Mouse (Mus musculus): ENCODE data around the gene Psme2b. TPM values are rescaled to one million over a fixed set of nuclear protein-coding genes. Genes with fewer than 3 reads are reported as not detected.

Psme2b gene
- 2.9 TPM for polyA plus RNA-seq (2014; fragmentation: Illumina TruSeq; extraction: RNeasy Lipid Tissue Mini Kit (QIAGEN cat#74804); ENCODE audit: insufficient read depth, low read depth, low replicate concordance)

GRCm38 (mm10) chr11:48946090-48946489 lies at the start of gene Psme2b:
TSS of gene Psme2b (minus strand) at chr11:48946190.

GRCm38 (mm10) chr11:48994018-48994417 lies 48.0 kb upstream of the Psme2b start, which contains the start of gene Tgtp1:
TSS of gene Tgtp1 (minus strand) at chr11:48994172.

GRCm38 (mm10) chr11:48991740-48992520 lies 45.9 kb upstream of the Psme2b start, which contains the start of gene Gm12185:
TSS of gene Gm12185 (minus strand) at chr11:48992226.

GRCm38 (mm10) chr11:48979251-48979650 lies 33.3 kb upstream of the Psme2b start, which contains the start of gene 9930111J21Rik1:
TSS of gene 9930111J21Rik1 (minus strand) at chr11:48979398.

GRCm38 (mm10) chr11:48978240-48978939 lies 32.4 kb upstream of the Psme2b start, which contains the start of gene Olfr56:
TSS of gene Olfr56 (plus strand) at chr11:48978889.

GRCm38 (mm10) chr11:48902021-48902420 lies 44.0 kb downstream of the Psme2b start, which contains the start of gene Gm5431:
TSS of gene Gm5431 (minus strand) at chr11:48902214.

Other genes with a start within 250 kb of the Psme2b start
- 1,079 TPM for gene Rack1, start 145.9 kb downstream of the Psme2b start, polyA plus RNA-seq (2014; fragmentation: Illumina TruSeq; extraction: RNeasy Lipid Tissue Mini Kit (QIAGEN cat#74804); ENCODE audit: insufficient read depth, low read depth, low replicate concordance)
- 15.0 TPM for gene Trim41, start 128.8 kb downstream of the Psme2b start, polyA plus RNA-seq (2014; fragmentation: Illumina TruSeq; extraction: RNeasy Lipid Tissue Mini Kit (QIAGEN cat#74804); ENCODE audit: insufficient read depth, low read depth, low replicate concordance)
- gene Trim7, start 120.0 kb downstream of the Psme2b start, polyA plus RNA-seq (2014; fragmentation: Illumina TruSeq; extraction: RNeasy Lipid Tissue Mini Kit (QIAGEN cat#74804); ENCODE audit: insufficient read depth, low read depth, low replicate concordance) = 2.8 TPM
- gene Gm12184, start 119.5 kb downstream of the Psme2b start, polyA plus RNA-seq (2014; fragmentation: Illumina TruSeq; extraction: RNeasy Lipid Tissue Mini Kit (QIAGEN cat#74804); ENCODE audit: insufficient read depth, low read depth, low replicate concordance) = 8.9 TPM
- 22.6 TPM for gene Irgm1, start 74.5 kb downstream of the Psme2b start, polyA plus RNA-seq (2014; fragmentation: Illumina TruSeq; extraction: RNeasy Lipid Tissue Mini Kit (QIAGEN cat#74804); ENCODE audit: insufficient read depth, low read depth, low replicate concordance)
- gene Gm5431, start 44.0 kb downstream of the Psme2b start, polyA plus RNA-seq (2014; fragmentation: Illumina TruSeq; extraction: RNeasy Lipid Tissue Mini Kit (QIAGEN cat#74804); ENCODE audit: insufficient read depth, low read depth, low replicate concordance) = 0.97 TPM
- gene Olfr56, start 32.7 kb upstream of the Psme2b start, polyA plus RNA-seq (2014; fragmentation: Illumina TruSeq; extraction: RNeasy Lipid Tissue Mini Kit (QIAGEN cat#74804); ENCODE audit: insufficient read depth, low read depth, low replicate concordance) = 0.87 TPM
- gene 9930111J21Rik1, start 33.2 kb upstream of the Psme2b start, polyA plus RNA-seq (2014; fragmentation: Illumina TruSeq; extraction: RNeasy Lipid Tissue Mini Kit (QIAGEN cat#74804); ENCODE audit: insufficient read depth, low read depth, low replicate concordance) = 1.6 TPM
- 0.61 TPM for gene Gm12185, start 46.0 kb upstream of the Psme2b start, polyA plus RNA-seq (2014; fragmentation: Illumina TruSeq; extraction: RNeasy Lipid Tissue Mini Kit (QIAGEN cat#74804); ENCODE audit: insufficient read depth, low read depth, low replicate concordance)
- 6.5 TPM for gene Tgtp1, start 48.0 kb upstream of the Psme2b start, polyA plus RNA-seq (2014; fragmentation: Illumina TruSeq; extraction: RNeasy Lipid Tissue Mini Kit (QIAGEN cat#74804); ENCODE audit: insufficient read depth, low read depth, low replicate concordance)
- 3.5 TPM for gene 9930111J21Rik2, start 105.1 kb upstream of the Psme2b start, polyA plus RNA-seq (2014; fragmentation: Illumina TruSeq; extraction: RNeasy Lipid Tissue Mini Kit (QIAGEN cat#74804); ENCODE audit: insufficient read depth, low read depth, low replicate concordance)
- gene Tgtp2, start 118.0 kb upstream of the Psme2b start, polyA plus RNA-seq (2014; fragmentation: Illumina TruSeq; extraction: RNeasy Lipid Tissue Mini Kit (QIAGEN cat#74804); ENCODE audit: insufficient read depth, low read depth, low replicate concordance) = 23.2 TPM
- gene Ifi47, start 130.4 kb upstream of the Psme2b start, polyA plus RNA-seq (2014; fragmentation: Illumina TruSeq; extraction: RNeasy Lipid Tissue Mini Kit (QIAGEN cat#74804); ENCODE audit: insufficient read depth, low read depth, low replicate concordance) = 39.1 TPM
- gene Olfr1396, start 168.7 kb upstream of the Psme2b start, polyA plus RNA-seq (2014; fragmentation: Illumina TruSeq; extraction: RNeasy Lipid Tissue Mini Kit (QIAGEN cat#74804); ENCODE audit: insufficient read depth, low read depth, low replicate concordance) = not detected
- not detected for gene Olfr1395, start 196.1 kb upstream of the Psme2b start, polyA plus RNA-seq (2014; fragmentation: Illumina TruSeq; extraction: RNeasy Lipid Tissue Mini Kit (QIAGEN cat#74804); ENCODE audit: insufficient read depth, low read depth, low replicate concordance)
- gene Olfr1394, start 208.2 kb upstream of the Psme2b start, polyA plus RNA-seq (2014; fragmentation: Illumina TruSeq; extraction: RNeasy Lipid Tissue Mini Kit (QIAGEN cat#74804); ENCODE audit: insufficient read depth, low read depth, low replicate concordance) = not detected
- gene Btnl9, start 241.0 kb upstream of the Psme2b start, polyA plus RNA-seq (2014; fragmentation: Illumina TruSeq; extraction: RNeasy Lipid Tissue Mini Kit (QIAGEN cat#74804); ENCODE audit: insufficient read depth, low read depth, low replicate concordance) = 0.89 TPM